Mouse (Mus musculus) hindbrain, embryonic 14.5 days (tissue): ENCODE data around the gene Etl4. TPM values are rescaled to one million over a fixed set of nuclear protein-coding genes. Genes with fewer than 3 reads are reported as not detected.

Source experiments
- ATAC-seq: fragments of 200-750 bp; cut with Nextera tagmentation; 2 replicates; pipeline ENCODE4 v1.8.0; 2017; ENCODE audit warnings: moderate number of reproducible peaks, mild to moderate bottlenecking, moderate TSS enrichment, moderate library complexity; ENCODE audit not compliant: low FRiP score
- DNase-seq: peaks from one replicate; pipeline ENCODE4 v3.0.0-alpha.2; 2015; ENCODE audit warnings: low spot score
- H3K27ac ChIP-seq: fragments of 300-500 bp; sonication (generic); 2 replicates; pipeline ENCODE4 v1.5.1; 2014; ENCODE audit warnings: mild to moderate bottlenecking, moderate library complexity
- H3K27me3 ChIP-seq: fragments of 300-500 bp; sonication (generic); 2 replicates; pipeline ENCODE4 v1.6.1; 2014; ENCODE audit warnings: mild to moderate bottlenecking, low read length, mixed read lengths; ENCODE audit not compliant: control insufficient read depth, insufficient read depth
- H3K36me3 ChIP-seq: fragments of 300-500 bp; sonication (generic); replicated peaks from 2 replicates; pipeline ENCODE4 v1.6.1; 2014; ENCODE audit not compliant: control insufficient read depth, insufficient read depth
- H3K4me1 ChIP-seq: fragments of 300-500 bp; sonication (generic); replicated peaks from 2 replicates; pipeline ENCODE4 v1.6.1; 2014; ENCODE audit warnings: antibody characterized with exemption, low read length, mixed read lengths; ENCODE audit not compliant: control insufficient read depth, insufficient read depth
- H3K4me2 ChIP-seq: fragments of 300-500 bp; sonication (generic); replicated peaks from 2 replicates; pipeline ENCODE4 v1.6.1; 2014; ENCODE audit warnings: mild to moderate bottlenecking, moderate library complexity
- H3K4me3 ChIP-seq: fragments of 300-500 bp; sonication (generic); replicated peaks from 2 replicates; pipeline ENCODE4 v1.5.1; 2014; ENCODE audit warnings: mild to moderate bottlenecking, low read length
- H3K9ac ChIP-seq: fragments of 300-500 bp; sonication (generic); 2 replicates; pipeline ENCODE4 v1.6.1; 2014
- H3K9me3 ChIP-seq: fragments of 300-500 bp; sonication (generic); 2 replicates; pipeline ENCODE4 v1.6.1; 2016; ENCODE audit warnings: low read length; ENCODE audit not compliant: control insufficient read depth
- WGBS: fragments of 180-500 bp; shearing (Covaris S2); extraction: QIAGEN DNeasy Blood & Tissue Kit; methylation state at CpG from one replicate; pipeline ENCODE4 v1.1.7; 2014; 5-methylcytosine and 5-hydroxymethylcytosine counted together
- polyA plus RNA-seq: library from polyadenylated mRNA; unstranded; fragments of >200 nt; fragmentation: Nextera tagmentation; extraction: Ambion mirVana; gene quantifications from 2 replicates; pipeline ENCODE4 v1.2.1, GENCODE M21; 2014

Etl4 gene
- polyA plus RNA-seq, 1 experiment from 2014 or later = 5.9 TPM

DNA sequence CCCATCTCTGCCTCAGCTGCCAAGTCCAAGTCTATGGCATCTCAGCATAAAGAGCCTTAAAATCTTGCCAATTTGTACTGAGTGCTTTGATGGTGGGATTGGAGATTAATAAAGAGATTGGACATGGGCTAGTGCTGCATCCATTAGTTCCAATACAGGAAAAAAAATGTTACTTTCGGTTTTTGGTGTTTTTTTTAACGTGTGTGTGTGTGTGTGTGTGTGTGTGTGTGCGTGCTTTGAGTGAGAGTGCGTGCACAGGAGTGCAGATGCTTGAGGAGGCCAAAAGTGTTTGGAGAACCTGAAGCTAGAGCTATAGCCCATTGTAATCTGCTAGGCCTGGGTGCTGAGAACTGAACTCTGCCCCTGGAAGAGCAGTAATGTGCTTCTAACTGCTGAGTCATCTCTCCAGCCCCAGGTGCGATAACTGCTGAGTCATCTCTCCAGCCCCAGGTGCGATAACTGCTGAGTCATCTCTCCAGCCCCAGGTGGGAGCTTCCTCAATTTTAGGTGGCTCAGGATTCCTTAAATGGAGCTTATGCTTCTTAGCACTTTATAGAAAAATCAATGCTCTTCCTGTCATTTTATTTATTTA lies 674.1 kb downstream of the Etl4 start:
- H3K36me3 ChIP-seq = no peaks in the 10 kb centered on the region
- WGBS = 93% methylated on average over 6 of the region's 6 CpGs
- H3K27ac ChIP-seq = no peak overlapping the region
- no peaks in the 10 kb centered on the region for H3K27me3 ChIP-seq
- H3K4me3 ChIP-seq = no peak overlapping the region
- H3K9ac ChIP-seq = no peak overlapping the region
- 0 out of 2 replicates have a peak, but pooled peaks cover 9% of the 10 kb centered on the region for H3K9me3 ChIP-seq
- DNase-seq (no peak), ATAC-seq (no peak)
- H3K4me2 ChIP-seq = no peak overlapping the region
- no peaks in the 10 kb centered on the region for H3K4me1 ChIP-seq

- Histone ChIP-seq H3K27me3 (no peaks in the 10 kb centered on the region), H3K27ac (no peak overlapping the region), H3K9me3 (0 out of 2 replicates have a peak, but pooled peaks cover 9% of the 10 kb centered on the region), H3K9ac (no peak overlapping the region), H3K36me3 (no peaks in the 10 kb centered on the region), H3K4me1 (no peaks in the 10 kb centered on the region), H3K4me3 (no peak overlapping the region), H3K4me2 (no peak overlapping the region)
- ATAC-seq (no peak), DNase-seq (no peak)
- 98% methylated on average over 2 of the region's 2 CpGs for WGBS
Observed at GRCm38 (mm10) chr2:20587913-20588312, 678.3 kb downstream of the Etl4 start.

- Histone ChIP-seq H3K4me2 (no peak overlapping the region), H3K4me3 (no peak overlapping the region), H3K4me1 (no peaks in the 10 kb centered on the region), H3K9me3 (0 out of 2 replicates have a peak, but pooled peaks cover 9% of the 10 kb centered on the region), H3K27ac (no peak overlapping the region), H3K9ac (no peak overlapping the region), H3K27me3 (no peaks in the 10 kb centered on the region), H3K36me3 (no peaks in the 10 kb centered on the region)
- ATAC-seq (no peak), DNase-seq (no peak)
Observed at GRCm38 (mm10) chr2:20588631-20589030, 679.1 kb downstream of the Etl4 start.

DNA sequence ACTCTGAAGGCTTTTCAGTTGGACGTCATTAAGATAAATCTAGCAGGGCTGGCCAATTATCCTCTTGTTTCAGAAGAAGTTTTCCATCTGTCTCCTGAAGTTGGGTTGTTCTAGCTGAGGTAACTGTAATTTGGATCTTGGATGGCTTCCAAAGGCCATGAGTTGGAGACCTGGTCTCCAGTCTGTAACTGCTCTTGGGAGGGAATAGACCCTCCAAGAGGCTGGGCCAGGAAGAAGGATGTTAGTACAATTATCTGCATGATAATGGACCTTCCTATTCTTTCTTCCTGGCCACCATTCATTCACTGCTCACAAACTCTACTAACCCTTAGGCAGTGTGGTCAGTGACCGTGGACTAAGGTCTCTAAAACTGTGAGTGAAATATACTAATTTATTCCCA lies 684.5 kb downstream of the Etl4 start:
- no peak for ATAC-seq
- WGBS = 71% methylated on average over 2 of the region's 2 CpGs

DNA sequence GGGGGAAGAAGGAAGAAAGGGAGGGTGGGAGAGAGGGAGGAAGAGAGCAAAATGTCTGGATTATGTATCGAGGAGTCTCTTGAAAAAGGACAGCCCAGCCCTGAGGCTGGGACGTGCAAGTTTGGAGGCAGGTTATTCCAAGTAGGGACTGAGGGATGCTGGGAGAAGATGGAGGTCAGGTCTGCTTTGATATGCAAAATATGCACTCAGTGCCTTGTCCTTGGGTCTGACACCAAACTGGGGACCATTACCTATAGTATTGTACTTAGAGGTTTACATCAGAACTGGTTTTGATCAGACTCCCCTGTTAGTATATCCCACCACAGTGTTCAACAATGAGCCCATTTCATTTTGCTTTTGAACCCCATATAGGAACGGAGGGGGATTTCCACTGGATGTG lies 685.4 kb downstream of the Etl4 start:
- Histone ChIP-seq H3K36me3 (no peaks in the 10 kb centered on the region), H3K4me2 (no peak overlapping the region), H3K4me3 (no peak overlapping the region), H3K9me3 (no peaks in the 10 kb centered on the region), H3K27ac (no peak overlapping the region), H3K4me1 (no peaks in the 10 kb centered on the region), H3K27me3 (no peaks in the 10 kb centered on the region), H3K9ac (no peak overlapping the region)
- ATAC-seq = no peak
- DNase-seq = no peak
- 83% methylated on average over 3 of the region's 3 CpGs for WGBS

More for the DNA sequence above, 684.5 kb downstream of the Etl4 start:
- H3K9ac ChIP-seq = no peak overlapping the region
- no peak overlapping the region for H3K4me3 ChIP-seq
- no peaks in the 10 kb centered on the region for H3K9me3 ChIP-seq
- H3K36me3 ChIP-seq = no peaks in the 10 kb centered on the region
- DNase-seq = no peak
- no peak overlapping the region for H3K4me2 ChIP-seq
- H3K27me3 ChIP-seq = no peaks in the 10 kb centered on the region
- no peaks in the 10 kb centered on the region for H3K4me1 ChIP-seq
- no peak overlapping the region for H3K27ac ChIP-seq

DNA sequence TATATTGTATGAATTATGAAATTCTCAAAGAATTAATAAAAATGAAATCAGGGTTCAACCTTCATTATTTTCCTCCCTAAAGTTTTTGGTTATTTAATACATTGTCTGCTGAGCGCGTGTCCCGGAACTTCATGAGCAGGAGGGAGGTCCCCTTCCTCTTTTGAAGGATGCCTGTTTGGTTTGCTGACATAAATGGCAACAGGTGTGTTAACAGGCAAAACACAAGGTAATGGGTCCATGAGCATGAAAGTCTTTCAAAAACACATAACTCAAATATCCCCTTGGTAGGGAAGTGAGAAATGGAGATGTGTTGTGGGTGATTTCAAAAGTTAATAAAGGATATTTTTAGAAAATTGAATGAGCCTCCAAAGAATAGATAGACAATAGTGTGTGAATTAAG lies 687.0 kb downstream of the Etl4 start:
- Histone ChIP-seq H3K27ac (no peak overlapping the region), H3K36me3 (no peaks in the 10 kb centered on the region), H3K4me3 (no peak overlapping the region), H3K27me3 (no peaks in the 10 kb centered on the region), H3K4me2 (no peak overlapping the region), H3K9me3 (no peaks in the 10 kb centered on the region), H3K4me1 (no peaks in the 10 kb centered on the region), H3K9ac (no peak overlapping the region)
- DNase-seq (no peak), ATAC-seq (no peak)
- WGBS = 97% methylated on average over 3 of the region's 3 CpGs

DNA sequence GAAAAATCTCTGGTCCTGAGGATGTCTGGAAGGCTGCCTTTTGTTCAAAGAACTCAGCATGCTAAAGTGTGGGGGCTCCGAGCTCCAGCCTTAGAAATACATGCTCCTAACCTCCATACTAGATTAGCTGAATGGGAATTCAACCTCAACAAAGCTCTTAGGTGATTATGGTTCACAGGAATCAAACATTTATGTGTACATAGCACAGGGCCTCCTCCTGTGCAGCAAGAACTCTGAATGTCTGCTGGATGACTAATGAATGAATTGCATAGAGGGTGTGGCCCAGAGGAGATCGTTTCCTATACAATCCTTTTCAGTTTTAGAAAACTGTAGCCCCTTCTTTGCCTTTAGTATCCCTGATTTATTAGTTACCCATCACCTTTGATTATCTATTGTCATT lies 687.6 kb downstream of the Etl4 start:
- no peaks in the 10 kb centered on the region for H3K36me3 ChIP-seq
- H3K27ac ChIP-seq = no peak overlapping the region
- 36% methylated on average over 2 of the region's 2 CpGs for WGBS

DNA sequence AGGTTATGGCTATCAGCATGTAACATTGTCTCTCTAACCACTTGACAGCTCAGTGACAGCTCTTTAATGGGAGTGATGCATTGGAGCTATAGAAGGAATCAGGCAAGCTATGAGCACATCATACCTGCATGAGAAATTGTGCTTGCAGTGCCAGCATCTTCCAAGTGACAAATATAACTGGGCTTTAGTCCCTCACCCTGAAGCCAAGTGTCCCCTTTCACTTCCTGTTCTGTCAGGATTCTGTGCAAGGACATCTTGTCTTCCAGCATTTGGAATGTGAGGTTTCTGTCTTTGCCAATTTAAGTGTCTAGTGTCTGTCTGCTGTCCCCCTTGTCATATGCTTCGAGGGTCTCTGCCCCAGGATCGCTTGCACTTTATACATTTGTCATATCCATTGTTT lies 693.1 kb downstream of the Etl4 start:
- DNase-seq (no peak), ATAC-seq (no peak)
- Histone ChIP-seq H3K27me3 (no peaks in the 10 kb centered on the region), H3K9ac (no peak overlapping the region), H3K27ac (no peak overlapping the region), H3K9me3 (no peaks in the 10 kb centered on the region), H3K4me3 (no peak overlapping the region), H3K36me3 (no peaks in the 10 kb centered on the region), H3K4me1 (no peaks in the 10 kb centered on the region), H3K4me2 (no peak overlapping the region)
- 72% methylated on average over 2 of the region's 2 CpGs for WGBS

More for the DNA sequence above, 687.6 kb downstream of the Etl4 start:
- Histone ChIP-seq H3K9ac (no peak overlapping the region), H3K4me3 (no peak overlapping the region), H3K4me1 (no peaks in the 10 kb centered on the region), H3K9me3 (no peaks in the 10 kb centered on the region), H3K27me3 (no peaks in the 10 kb centered on the region), H3K4me2 (no peak overlapping the region)
- no peak for ATAC-seq
- no peak for DNase-seq

DNA sequence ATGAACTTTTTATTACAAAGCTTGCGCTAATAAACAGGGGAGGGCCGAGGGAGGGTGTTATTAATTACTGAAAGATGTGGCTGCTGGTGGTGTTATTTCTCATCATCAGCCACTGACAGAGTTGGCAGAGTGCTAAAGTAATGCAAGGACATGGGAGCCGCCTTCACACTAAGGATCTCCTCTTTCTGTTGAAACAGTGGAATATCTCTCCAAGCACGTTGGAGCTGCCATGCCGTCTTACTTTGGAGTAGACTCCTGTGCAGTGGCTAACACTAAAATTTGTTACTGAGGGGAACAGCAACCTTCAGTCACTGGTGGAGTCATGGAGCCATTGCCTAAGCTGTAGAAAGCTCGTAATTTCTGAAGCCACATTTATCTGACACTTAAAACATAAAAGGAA lies 694.0 kb downstream of the Etl4 start:
- H3K4me2 ChIP-seq = no peak overlapping the region
- H3K9me3 ChIP-seq = no peaks in the 10 kb centered on the region
- no peak for ATAC-seq
- no peak overlapping the region for H3K4me3 ChIP-seq
- H3K4me1 ChIP-seq = no peaks in the 10 kb centered on the region
- H3K36me3 ChIP-seq = no peaks in the 10 kb centered on the region
- DNase-seq = no peak
- no peak overlapping the region for H3K27ac ChIP-seq
- no peak overlapping the region for H3K9ac ChIP-seq
- 90% methylated on average over 6 of the region's 6 CpGs for whole genome bisulfite sequencing
- no peaks in the 10 kb centered on the region for H3K27me3 ChIP-seq

DNA sequence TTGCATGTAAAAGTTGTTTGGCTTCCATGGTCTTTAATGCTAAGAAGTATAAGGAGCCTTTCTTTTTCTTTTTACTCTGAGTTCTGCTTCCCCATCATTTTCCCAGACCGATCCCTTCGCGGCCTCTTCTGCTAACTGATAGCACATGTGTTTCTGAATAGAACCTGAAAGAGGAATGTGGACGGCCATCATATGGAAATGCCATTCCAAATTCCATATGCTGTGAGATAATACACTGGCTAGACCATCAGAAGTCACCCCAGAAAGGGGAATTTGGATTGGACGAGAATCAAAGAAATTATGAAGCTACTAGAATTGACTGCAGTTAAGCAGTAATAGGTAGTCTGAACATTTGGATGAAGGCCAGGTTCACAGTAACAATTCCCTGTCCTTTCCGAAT lies 694.4 kb downstream of the Etl4 start:
- no peaks in the 10 kb centered on the region for H3K36me3 ChIP-seq
- H3K4me2 ChIP-seq = no peak overlapping the region
- no peak overlapping the region for H3K9ac ChIP-seq
- ATAC-seq = no peak
- no peaks in the 10 kb centered on the region for H3K4me1 ChIP-seq
- H3K27me3 ChIP-seq = no peaks in the 10 kb centered on the region
- no peak overlapping the region for H3K4me3 ChIP-seq
- 85% methylated on average over 6 of the region's 6 CpGs for WGBS
- H3K27ac ChIP-seq = no peak overlapping the region
- H3K9me3 ChIP-seq = no peaks in the 10 kb centered on the region
- no peak for DNase-seq
